Mouse (Mus musculus): ENCODE measurements around the gene Aff1. TPM values are rescaled to one million over a fixed set of nuclear protein-coding genes. Genes with fewer than 3 reads are reported as not detected.

Aff1 gene
- polyA plus RNA-seq, 2 experiments from 2014 or later, result 9.4 to 18.2 TPM

- no peak for ATAC-seq
These were observed 146.5 kb downstream of the Aff1 start for GRCm38 (mm10) chr5:103838550-103839264.

GRCm38 (mm10) chr5:103839265-103839626 lies 147.1 kb downstream of the Aff1 start:
- ATAC-seq, result no peak

GRCm38 (mm10) chr5:103843938-103844337 lies 151.8 kb downstream of the Aff1 start:
- no peak for ATAC-seq

- no peak for ATAC-seq
These were observed 153.4 kb downstream of the Aff1 start for GRCm38 (mm10) chr5:103845418-103846153.

- no peak for ATAC-seq
These were observed 154.0 kb downstream of the Aff1 start for GRCm38 (mm10) chr5:103846154-103846551.

- no peak for ATAC-seq
These were observed 154.4 kb downstream of the Aff1 start for GRCm38 (mm10) chr5:103846609-103847008.

- no peak for ATAC-seq
These were observed 156.4 kb downstream of the Aff1 start for GRCm38 (mm10) chr5:103848546-103848945.

- ATAC-seq, result peak; percentile 68
These were observed 160.8 kb downstream of the Aff1 start for GRCm38 (mm10) chr5:103852756-103853549.

GRCm38 (mm10) chr5:103854041-103854806 lies 162.1 kb downstream of the Aff1 start:
- no peak for ATAC-seq

GRCm38 (mm10) chr5:103854807-103855194 lies 162.6 kb downstream of the Aff1 start:
- no peak for ATAC-seq

- no peak for ATAC-seq
These were observed 163.5 kb downstream of the Aff1 start for GRCm38 (mm10) chr5:103855483-103856211.

GRCm38 (mm10) chr5:103856286-103857009 lies 164.3 kb downstream of the Aff1 start:
- ATAC-seq, result peak; percentile 72

- no peak for ATAC-seq
These were observed 165.0 kb downstream of the Aff1 start for GRCm38 (mm10) chr5:103857151-103857550.

GRCm38 (mm10) chr5:103860622-103861021 lies 168.4 kb downstream of the Aff1 start:
- no peak for ATAC-seq

GRCm38 (mm10) chr5:103863759-103864158 lies 171.6 kb downstream of the Aff1 start:
- no peak for ATAC-seq

- no peak for ATAC-seq
These were observed 197.6 kb downstream of the Aff1 start for GRCm38 (mm10) chr5:103889766-103890165.

GRCm38 (mm10) chr5:103898310-103898709 lies 206.1 kb downstream of the Aff1 start:
- no peak for ATAC-seq
